Mouse (Mus musculus) hindbrain, embryonic 16.5 days (tissue): ENCODE results near the gene Glud1. TPM values are rescaled to one million over a fixed set of nuclear protein-coding genes. Genes with fewer than 3 reads are reported as not detected.

ENCODE experiments used
- ATAC-seq: fragments of 200-750 bp; cut with Nextera tagmentation; 2 replicates; pipeline ENCODE4 v1.8.0; 2017; ENCODE audit warnings: moderate TSS enrichment, moderate library complexity
- H3K27ac ChIP-seq: fragments of 300-500 bp; sonication (generic); 2 replicates; pipeline ENCODE4 v1.5.1; 2014; ENCODE audit warnings: low read depth, mild to moderate bottlenecking, control low read depth, low read length, moderate library complexity
- H3K27me3 ChIP-seq: fragments of 300-500 bp; sonication (generic); replicated peaks from 2 replicates; pipeline ENCODE4 v1.6.1; 2014; ENCODE audit warnings: low read length; ENCODE audit not compliant: control insufficient read depth, insufficient read depth
- H3K36me3 ChIP-seq: fragments of 300-500 bp; sonication (generic); 2 replicates; pipeline ENCODE4 v1.6.1; 2014; ENCODE audit warnings: mild to moderate bottlenecking, low read length, moderate library complexity, mixed read lengths; ENCODE audit not compliant: control insufficient read depth, insufficient read depth
- H3K4me1 ChIP-seq: fragments of 300-500 bp; sonication (generic); 2 replicates; pipeline ENCODE4 v1.6.1; 2014; ENCODE audit warnings: low read depth, low read length; ENCODE audit not compliant: control insufficient read depth, insufficient read depth
- H3K4me2 ChIP-seq: fragments of 300-500 bp; sonication (generic); 2 replicates; pipeline ENCODE4 v1.6.1; 2014; ENCODE audit warnings: mild to moderate bottlenecking, low read length, control low read depth, moderate library complexity
- H3K4me3 ChIP-seq: fragments of 300-500 bp; sonication (generic); 2 replicates; pipeline ENCODE4 v1.5.1; 2014; ENCODE audit warnings: mild to moderate bottlenecking, low read length, control low read depth, moderate library complexity
- H3K9ac ChIP-seq: fragments of 300-500 bp; sonication (generic); 2 replicates; pipeline ENCODE4 v1.6.1; 2014; ENCODE audit warnings: low read depth, mild to moderate bottlenecking, control low read depth, low read length, moderate library complexity
- H3K9me3 ChIP-seq: fragments of 300-500 bp; sonication (generic); 2 replicates; pipeline ENCODE4 v1.6.1; 2014; ENCODE audit warnings: mild to moderate bottlenecking, low read length, moderate library complexity; ENCODE audit not compliant: control insufficient read depth
- WGBS: fragments of 180-500 bp; shearing (Covaris S2); extraction: QIAGEN DNeasy Blood & Tissue Kit; methylation state at CpG from one replicate; pipeline ENCODE4 v1.1.7; 2014; 5-methylcytosine and 5-hydroxymethylcytosine counted together
- polyA plus RNA-seq: library from polyadenylated mRNA; unstranded; fragments of >200 nt; fragmentation: Nextera tagmentation; extraction: Ambion mirVana; gene quantifications from 2 replicates; pipeline ENCODE4 v1.2.1, GENCODE M21; 2015

Glud1 gene
- polyA plus RNA-seq, 1 experiment from 2014 or later: 115 TPM

- H3K36me3 ChIP-seq: peaks cover 8% of the 10 kb centered on the region; the same call in 1 of the 2 replicates
- WGBS: 88% methylated on average over 3 of the region's 3 CpGs
- no peak overlapping the region for H3K9ac ChIP-seq
These were observed 6.9 kb downstream of the Glud1 start for GRCm38 (mm10) chr14:34317431-34317830.

DNA sequence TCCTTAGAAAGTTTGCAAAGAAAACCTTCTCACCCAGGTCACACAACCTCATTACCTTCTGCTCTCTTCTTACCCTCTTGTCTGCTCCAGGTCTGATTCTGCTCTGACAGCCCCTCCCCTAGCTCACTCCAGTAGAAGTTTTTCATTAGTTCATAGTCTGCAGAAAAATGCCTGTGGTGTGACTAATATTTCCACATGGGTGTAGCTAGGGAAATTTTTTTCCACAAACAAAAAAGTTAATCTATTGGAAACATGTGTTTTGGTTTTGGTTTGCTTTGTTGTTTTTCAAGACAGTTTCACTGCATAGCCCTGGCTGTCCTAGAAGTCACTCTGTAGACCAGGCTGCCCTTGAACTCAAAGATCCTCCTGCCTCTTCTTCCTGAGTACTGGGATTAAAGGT, 7.6 kb downstream of the Glud1 start:
- H3K27ac ChIP-seq: no peak overlapping the region
- no peak overlapping the region for H3K4me2 ChIP-seq
- ATAC-seq: no peak
- H3K9ac ChIP-seq: no peak overlapping the region
- peaks cover 13% of the 10 kb centered on the region for H3K4me1 ChIP-seq
- H3K4me3 ChIP-seq: no peak overlapping the region
- no peaks in the 10 kb centered on the region for H3K27me3 ChIP-seq
- H3K9me3 ChIP-seq: no peaks in the 10 kb centered on the region
- peaks cover 8% of the 10 kb centered on the region for H3K36me3 ChIP-seq

More at GRCm38 (mm10) chr14:34317431-34317830, 6.9 kb downstream of the Glud1 start:
- H3K27ac ChIP-seq: no peak overlapping the region
- peaks cover 19% of the 10 kb centered on the region for H3K4me1 ChIP-seq
- no peaks in the 10 kb centered on the region for H3K9me3 ChIP-seq
- H3K4me2 ChIP-seq: no peak overlapping the region
- no peak overlapping the region for H3K4me3 ChIP-seq
- ATAC-seq: no peak
- H3K27me3 ChIP-seq: no peaks in the 10 kb centered on the region

- H3K4me3 ChIP-seq: no peak overlapping the region
- H3K9ac ChIP-seq: no peak overlapping the region
- no peak overlapping the region for H3K4me2 ChIP-seq
- H3K4me1 ChIP-seq: no peaks in the 10 kb centered on the region
- H3K27ac ChIP-seq: no peak overlapping the region
- 94% methylated on average over 5 of the region's 5 CpGs for WGBS
- no peak for ATAC-seq
- H3K36me3 ChIP-seq: peaks cover 16% of the 10 kb centered on the region
- H3K27me3 ChIP-seq: no peaks in the 10 kb centered on the region
- H3K9me3 ChIP-seq: no peaks in the 10 kb centered on the region
These were observed 13.1 kb downstream of the Glud1 start for GRCm38 (mm10) chr14:34323576-34324085.

DNA sequence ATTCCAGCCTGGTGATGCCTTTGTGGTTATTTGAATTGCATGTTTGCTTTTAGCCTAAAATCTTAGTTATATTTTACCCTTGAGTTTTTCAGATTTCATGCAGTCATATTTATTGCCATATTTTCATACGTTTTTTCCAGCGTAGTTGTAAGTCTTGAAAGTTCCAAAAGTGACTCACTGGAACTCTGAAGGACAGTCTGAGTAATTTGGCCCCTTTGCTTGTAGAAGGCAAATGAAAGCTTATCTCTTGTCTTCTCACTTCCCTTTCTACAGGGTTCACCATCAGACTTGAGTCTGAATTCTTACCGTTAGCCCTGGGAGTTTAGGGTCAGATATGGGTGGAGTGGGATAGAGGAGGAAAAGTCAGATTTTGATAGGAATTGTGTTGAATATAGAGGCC, 16.1 kb downstream of the Glud1 start:
- Histone ChIP-seq H3K9ac (no peak overlapping the region), H3K4me3 (no peak overlapping the region), H3K4me2 (no peak overlapping the region), H3K9me3 (no peaks in the 10 kb centered on the region), H3K4me1 (no peaks in the 10 kb centered on the region), H3K27ac (no peak overlapping the region), H3K27me3 (no peaks in the 10 kb centered on the region), H3K36me3 (peaks cover 27% of the 10 kb centered on the region)
- WGBS: 92% methylated on average over 3 of the region's 3 CpGs
- no peak for ATAC-seq

DNA sequence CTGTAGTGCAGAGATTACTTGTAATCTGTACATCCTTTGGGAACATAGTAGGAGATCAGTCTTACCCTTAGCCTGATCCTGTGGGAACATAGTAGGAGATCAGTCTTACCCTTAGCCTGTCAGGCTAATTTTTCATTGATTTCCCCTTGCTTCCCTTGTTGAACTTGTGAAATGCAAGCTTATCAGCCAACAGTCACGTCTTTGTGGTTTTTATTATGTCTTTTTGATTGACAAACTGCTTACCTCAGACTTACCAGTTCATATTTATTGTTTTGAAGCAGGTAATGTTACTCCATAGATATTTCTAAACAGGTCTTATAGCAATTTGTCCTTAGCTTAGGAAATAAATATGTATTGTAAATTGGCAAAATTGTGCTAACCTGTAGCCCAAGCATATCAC, 17.1 kb downstream of the Glud1 start:
- Histone ChIP-seq H3K9ac (no peak overlapping the region), H3K4me3 (no peak overlapping the region), H3K4me1 (no peaks in the 10 kb centered on the region), H3K4me2 (no peak overlapping the region), H3K27ac (no peak overlapping the region), H3K36me3 (peaks cover 24% of the 10 kb centered on the region), H3K27me3 (no peaks in the 10 kb centered on the region), H3K9me3 (no peaks in the 10 kb centered on the region)
- no peak for ATAC-seq
- 78% methylated on average over 1 of the region's 1 CpGs for WGBS

- 73% methylated on average over 9 of the region's 9 CpGs for WGBS
- Histone ChIP-seq H3K36me3 (peaks cover 38% of the 10 kb centered on the region), H3K4me3 (no peak overlapping the region), H3K27me3 (no peaks in the 10 kb centered on the region), H3K4me1 (no peaks in the 10 kb centered on the region), H3K4me2 (no peak overlapping the region), H3K9me3 (no peaks in the 10 kb centered on the region), H3K27ac (no peak overlapping the region; the same call in 1 of the 2 replicates), H3K9ac (no peak overlapping the region)
- peak; percentile 90 for ATAC-seq
These were observed 20.2 kb downstream of the Glud1 start for GRCm38 (mm10) chr14:34330657-34331158.

DNA sequence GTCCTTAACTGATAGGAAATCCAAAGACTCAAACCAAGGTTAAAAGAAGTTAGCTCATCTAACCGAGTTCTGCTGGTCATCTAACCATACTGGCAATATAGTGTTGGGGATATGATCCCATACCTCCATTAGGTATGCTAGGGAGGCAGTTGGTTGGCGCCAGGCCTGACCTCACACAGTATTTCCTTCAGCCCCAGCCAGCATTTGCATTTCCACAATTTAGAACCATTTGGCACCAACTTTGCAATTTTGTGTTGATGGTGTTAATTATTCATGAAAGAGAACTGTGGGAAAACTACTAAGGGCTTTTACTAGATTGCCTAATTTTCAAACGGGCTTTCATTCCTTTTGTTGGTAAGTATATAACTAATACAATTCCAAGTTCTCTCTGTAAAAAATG, 21.4 kb downstream of the Glud1 start:
- Histone ChIP-seq H3K4me1 (no peaks in the 10 kb centered on the region), H3K9ac (no peak overlapping the region), H3K4me3 (no peak overlapping the region), H3K9me3 (no peaks in the 10 kb centered on the region), H3K36me3 (peaks cover 46% of the 10 kb centered on the region), H3K27me3 (no peaks in the 10 kb centered on the region), H3K27ac (peak overlapping the region; percentile 1; the same call in 1 of the 2 replicates), H3K4me2 (no peak overlapping the region)
- ATAC-seq: peak; percentile 43; the same call in 1 of the 2 replicates
- WGBS: 79% methylated on average over 3 of the region's 3 CpGs

GRCm38 (mm10) chr14:34332476-34332875, 21.9 kb downstream of the Glud1 start:
- peak overlapping the region; percentile 66 for H3K27ac ChIP-seq
- no peaks in the 10 kb centered on the region for H3K9me3 ChIP-seq
- 68% methylated on average over 5 of the region's 5 CpGs for WGBS
- no peak overlapping the region for H3K4me3 ChIP-seq
- no peak overlapping the region for H3K4me2 ChIP-seq
- no peaks in the 10 kb centered on the region for H3K27me3 ChIP-seq
- H3K4me1 ChIP-seq: no peaks in the 10 kb centered on the region
- H3K36me3 ChIP-seq: peaks cover 46% of the 10 kb centered on the region
- no peak overlapping the region for H3K9ac ChIP-seq
- peak; percentile 83 for ATAC-seq

DNA sequence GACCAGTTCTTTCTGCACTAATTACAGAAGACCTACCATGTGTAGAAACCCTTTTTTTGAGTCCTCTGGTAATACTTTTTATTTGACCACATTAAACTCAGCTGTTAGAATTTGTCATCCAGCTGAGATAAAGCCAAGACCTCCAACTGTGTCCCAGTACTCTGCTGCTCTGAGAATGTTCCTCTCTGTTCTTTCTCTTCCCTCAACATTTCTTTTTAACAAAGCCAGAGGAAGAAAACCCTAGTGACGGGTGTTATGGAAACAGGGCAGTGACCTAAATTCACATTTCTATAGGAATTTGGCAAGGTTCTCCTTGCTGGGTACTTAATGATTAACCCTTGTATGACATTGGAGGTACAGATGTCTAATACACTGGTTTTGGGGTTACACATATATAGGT, 28.9 kb downstream of the Glud1 start:
- WGBS: 28% methylated on average over 1 of the region's 1 CpGs
- no peaks in the 10 kb centered on the region for H3K27me3 ChIP-seq
- H3K27ac ChIP-seq: 0 out of 2 replicates have a peak overlapping the region, but pooled peaks have one; percentile 17
- H3K9me3 ChIP-seq: no peaks in the 10 kb centered on the region
- H3K36me3 ChIP-seq: peaks cover 40% of the 10 kb centered on the region
- peak; percentile 76 for ATAC-seq
- H3K9ac ChIP-seq: no peak overlapping the region
- no peaks in the 10 kb centered on the region for H3K4me1 ChIP-seq
- no peak overlapping the region for H3K4me2 ChIP-seq
- no peak overlapping the region for H3K4me3 ChIP-seq
